Mouse (Mus musculus) heart, adult 2 months (tissue): ENCODE data around the gene Pik3r2. TPM values are rescaled to one million over a fixed set of nuclear protein-coding genes. Genes with fewer than 3 reads are reported as not detected.

Experiments
- DNase-seq, 2 experiments: peaks; one replicate each; pipeline ENCODE4 v3.0.0; 2021
- H3K27ac ChIP-seq: fragments of 200-600 bp; 2 replicates; pipeline ENCODE4 v1.8.1; 2022
- H3K27me3 ChIP-seq: fragments of 200-500 bp; 2 replicates; pipeline ENCODE4 v1.6.1; 2012; ENCODE audit warnings: mild to moderate bottlenecking, low read length, inconsistent platforms, mixed read lengths; ENCODE audit not compliant: control insufficient read depth, insufficient read depth
- H3K36me3 ChIP-seq: fragments of 200-500 bp; 2 replicates; pipeline ENCODE4 v1.6.1; 2012; ENCODE audit warnings: low read length, inconsistent platforms; ENCODE audit not compliant: control insufficient read depth, insufficient read depth
- H3K4me1 ChIP-seq: fragments of 200-500 bp; 2 replicates; pipeline ENCODE4 v1.6.1; 2011; ENCODE audit warnings: low read length; ENCODE audit not compliant: control insufficient read depth, insufficient read depth
- H3K4me3 ChIP-seq: fragments of 200-600 bp; 2 replicates; pipeline ENCODE4 v1.8.1; 2022
- H3K79me2 ChIP-seq: fragments of 200-500 bp; replicated peaks from 2 replicates; pipeline ENCODE4 v1.6.1; 2012; ENCODE audit warnings: mild to moderate bottlenecking, inconsistent platforms, low read length, moderate library complexity, mixed read lengths; ENCODE audit not compliant: control insufficient read depth, insufficient read depth
- H3K9ac ChIP-seq: fragments of 200-500 bp; 2 replicates; pipeline ENCODE4 v1.6.1; 2012; ENCODE audit warnings: low read depth, mild to moderate bottlenecking, control low read depth, inconsistent platforms, low read length, mixed read lengths
- CTCF ChIP-seq: fragments of 200-600 bp; IDR thresholded peaks from 2 replicates; pipeline ENCODE4 v1.8.1; 2022; ENCODE audit warnings: antibody characterized with exemption, mild to moderate bottlenecking, moderate library complexity
- EP300 ChIP-seq: fragments of 200-500 bp; IDR thresholded peaks from 2 replicates; pipeline ENCODE4 v1.6.1; 2011; ENCODE audit warnings: low read depth, low read length, control low read depth; ENCODE audit not compliant: insufficient read depth
- POLR2A ChIP-seq: fragments of 200-500 bp; IDR thresholded peaks from 2 replicates; pipeline ENCODE4 v1.6.1; 2011; ENCODE audit warnings: mild to moderate bottlenecking, low read depth, low read length, control low read depth; ENCODE audit not compliant: insufficient read depth
- WGBS: fragments of 180-500 bp; shearing (Covaris S2); methylation state at CpG from one replicate; pipeline ENCODE4 v1.1.7; 2018; 5-methylcytosine and 5-hydroxymethylcytosine counted together
- intact Hi-C: fragments of 180-260 bp; cut with DNase I; formaldehyde crosslinking; loops from one replicate; pipeline ENCODE4 v1.15.1; 2025
- polyA plus RNA-seq: library from polyadenylated mRNA; depleted of rRNA; stranded (reverse); fragments of >200 nt; gene quantifications from 2 replicates; pipeline ENCODE4 v1.2.3, GENCODE M21; 2012
- total RNA-seq, 2 experiments: library from RNA; stranded (reverse); gene quantifications; 2 replicates each; pipeline ENCODE4 v1.2.3; 2021

Pik3r2 gene
- total and polyA plus RNA-seq, 3 experiments = 22.0 to 45.5 (median 22.4) TPM

DNA sequence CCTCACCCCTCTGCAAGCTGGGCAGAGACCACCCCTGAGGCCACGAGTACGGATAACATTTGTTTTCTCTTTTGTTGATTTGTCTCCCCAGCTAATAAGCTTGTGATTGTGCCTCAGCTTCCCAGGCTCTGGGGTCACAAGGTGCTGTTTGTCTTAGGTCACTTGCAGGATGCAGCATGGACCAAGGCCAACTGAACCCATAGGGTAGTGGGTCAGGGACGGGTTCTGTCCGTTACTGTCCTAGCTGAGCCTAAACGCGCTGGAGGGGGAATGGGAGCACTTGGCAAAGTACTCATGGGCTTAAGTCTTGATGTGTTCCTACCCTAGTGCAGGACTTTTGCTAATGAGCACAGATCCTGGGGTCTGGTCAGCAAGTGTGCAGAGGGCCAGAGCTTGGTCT, 9.0 kb downstream of the Pik3r2 start:
- Histone ChIP-seq H3K4me3 (no peak overlapping the region), H3K27me3 (no peaks in the 10 kb centered on the region), H3K36me3 (no peaks in the 10 kb centered on the region), H3K79me2 (no peaks in the 10 kb centered on the region; the same call in 1 of the 2 replicates), H3K4me1 (peaks cover 6% of the 10 kb centered on the region), H3K27ac (no peak overlapping the region), H3K9ac (no peak overlapping the region)
- intact Hi-C loops = loop anchor here (2.0 kb wide), 1 partner anchor 73 kb away; no protein-coding TSS in a partner anchor
- TF ChIP-seq CTCF = no peak
- no peak for TF ChIP-seq EP300
- TF ChIP-seq POLR2A = no peak
- 79% methylated on average over 6 of the region's 6 CpGs for WGBS
- no peak for DNase-seq

DNA sequence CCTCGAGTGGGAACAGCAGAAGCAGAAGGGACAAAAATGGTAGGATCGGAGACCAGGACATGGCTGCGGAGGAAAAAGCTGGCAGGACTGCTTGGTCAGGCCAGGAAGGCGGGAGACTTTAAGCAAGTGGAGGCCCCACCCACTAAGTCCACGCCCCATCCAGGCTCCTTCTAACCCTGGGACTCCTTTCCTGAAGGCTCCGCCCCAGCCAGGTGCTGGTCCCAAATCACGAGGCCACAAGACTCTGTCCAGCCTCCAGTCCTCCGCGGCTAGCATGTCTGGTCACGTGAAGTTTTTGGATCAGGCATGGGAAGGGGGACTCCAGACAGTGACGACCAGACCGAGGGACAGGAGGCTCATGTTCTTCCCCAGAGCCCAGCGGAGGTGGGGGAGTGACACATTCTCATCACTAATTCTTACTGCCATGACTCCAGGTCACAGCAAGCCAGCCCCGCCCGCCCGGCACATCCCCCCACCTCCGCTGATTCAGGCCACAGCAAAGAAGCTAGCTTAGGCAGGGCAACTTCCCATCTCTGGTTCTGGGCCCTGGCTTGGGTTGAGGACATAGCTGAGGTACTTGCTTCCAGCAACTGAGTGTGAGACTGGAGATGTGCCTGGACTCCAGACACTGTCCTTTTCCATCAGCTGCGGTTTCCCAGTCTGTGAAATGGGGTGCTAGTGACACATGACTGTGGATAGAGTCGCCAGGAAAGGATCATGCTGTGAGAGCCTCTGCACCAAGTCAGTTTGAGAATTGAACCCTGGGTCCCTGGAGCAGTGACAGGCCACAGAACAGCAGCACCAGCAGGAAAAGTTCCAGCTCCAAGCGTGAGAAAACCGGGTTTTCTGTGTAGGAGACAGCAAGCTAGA, 9.7 kb downstream of the Pik3r2 start:
- no peaks in the 10 kb centered on the region for H3K27me3 ChIP-seq
- WGBS = 12% methylated on average over 21 of the region's 21 CpGs
- no peaks in the 10 kb centered on the region for H3K36me3 ChIP-seq
- peak overlapping the region; percentile 41 for H3K9ac ChIP-seq
- intact Hi-C loops = loop anchor here (2.0 kb wide), 1 partner anchor 74 kb away; no protein-coding TSS in a partner anchor
- H3K4me1 ChIP-seq = peaks cover 6% of the 10 kb centered on the region
- peak; percentile 78 to 80 for DNase-seq
- peak overlapping the region; percentile 51 for H3K4me3 ChIP-seq
- TF ChIP-seq POLR2A (peak; percentile 77), CTCF (no peak)
- H3K79me2 ChIP-seq = no peaks in the 10 kb centered on the region
- peak overlapping the region; percentile 62 for H3K27ac ChIP-seq

DNA sequence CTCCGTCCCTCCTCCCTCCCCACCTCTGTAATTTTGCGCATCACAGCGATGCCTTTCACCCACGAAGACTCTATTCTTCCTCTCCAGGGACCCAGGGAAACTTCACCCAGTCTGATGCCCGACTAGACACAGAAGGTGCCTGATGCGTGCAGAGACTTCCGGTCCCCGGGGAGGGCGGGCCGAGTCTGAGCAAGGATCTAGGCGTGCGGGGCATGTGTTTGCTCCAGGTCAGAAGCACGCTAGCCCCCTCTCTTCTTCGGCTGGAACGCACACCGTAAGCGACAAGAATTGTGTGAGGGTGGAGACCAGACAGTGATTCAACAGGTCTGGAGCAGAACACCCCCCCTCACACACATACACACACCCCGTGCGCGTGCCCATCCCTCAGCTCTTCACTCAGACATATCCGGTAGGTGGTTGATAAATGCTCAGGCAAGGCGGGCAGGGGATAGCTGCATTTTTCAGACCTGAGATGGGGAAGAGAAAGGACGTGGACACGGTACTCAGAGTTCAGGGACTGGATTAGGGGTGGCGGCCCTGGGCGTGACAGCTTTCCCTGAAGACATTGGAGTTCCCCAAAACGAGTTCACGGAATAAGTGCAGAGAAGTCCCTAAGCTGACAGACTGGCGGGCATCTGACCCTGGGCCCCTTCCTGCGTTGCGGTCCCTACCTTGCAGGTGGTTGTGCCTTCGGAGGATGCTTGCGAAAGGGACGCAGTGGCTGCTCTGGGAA, 10.5 kb downstream of the Pik3r2 start:
- intact Hi-C loops = loop anchor here (2.0 kb wide), 1 partner anchor 75 kb away; no protein-coding TSS in a partner anchor
- peak; percentile 68 to 73 for DNase-seq
- Histone ChIP-seq H3K79me2 (no peaks in the 10 kb centered on the region), H3K27ac (peak overlapping the region; percentile 62), H3K9ac (peak overlapping the region; percentile 41), H3K36me3 (no peaks in the 10 kb centered on the region), H3K4me3 (peak overlapping the region; percentile 51), H3K27me3 (no peaks in the 10 kb centered on the region), H3K4me1 (peaks cover 7% of the 10 kb centered on the region)
- WGBS = 5% methylated on average over 34 of the region's 34 CpGs
- TF ChIP-seq EP300 (no peak), POLR2A (no peak), CTCF (no peak)

DNA sequence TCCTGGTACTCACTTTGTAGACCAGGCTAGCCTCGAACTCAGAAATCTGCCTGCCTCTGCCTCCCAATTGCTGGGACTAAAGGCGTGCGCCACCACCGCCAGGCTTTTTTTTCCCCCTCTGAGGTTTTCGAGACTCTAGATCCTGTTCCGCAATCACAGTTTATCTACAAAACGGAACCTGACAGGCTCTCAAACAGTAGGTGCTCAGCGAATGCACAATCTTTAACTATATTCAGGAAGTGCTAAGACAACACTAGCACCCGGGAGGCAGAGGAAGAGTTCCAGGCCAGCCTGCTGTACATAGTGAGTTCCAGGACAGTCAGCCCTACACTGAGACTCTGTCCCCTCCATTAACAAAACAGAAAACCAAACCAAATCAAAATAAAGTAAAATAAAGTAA, 11.2 kb downstream of the Pik3r2 start:
- Histone ChIP-seq H3K36me3 (no peaks in the 10 kb centered on the region), H3K27ac (no peak overlapping the region; the same call in 1 of the 2 replicates), H3K4me3 (peak overlapping the region; percentile 51), H3K79me2 (no peaks in the 10 kb centered on the region), H3K4me1 (peaks cover 7% of the 10 kb centered on the region), H3K9ac (no peak overlapping the region), H3K27me3 (no peaks in the 10 kb centered on the region)
- intact Hi-C loops = no loop called here
- DNase-seq = no peak
- 65% methylated on average over 9 of the region's 9 CpGs for WGBS
- no peak for TF ChIP-seq CTCF
- no peak for TF ChIP-seq POLR2A
- TF ChIP-seq EP300 = no peak

DNA sequence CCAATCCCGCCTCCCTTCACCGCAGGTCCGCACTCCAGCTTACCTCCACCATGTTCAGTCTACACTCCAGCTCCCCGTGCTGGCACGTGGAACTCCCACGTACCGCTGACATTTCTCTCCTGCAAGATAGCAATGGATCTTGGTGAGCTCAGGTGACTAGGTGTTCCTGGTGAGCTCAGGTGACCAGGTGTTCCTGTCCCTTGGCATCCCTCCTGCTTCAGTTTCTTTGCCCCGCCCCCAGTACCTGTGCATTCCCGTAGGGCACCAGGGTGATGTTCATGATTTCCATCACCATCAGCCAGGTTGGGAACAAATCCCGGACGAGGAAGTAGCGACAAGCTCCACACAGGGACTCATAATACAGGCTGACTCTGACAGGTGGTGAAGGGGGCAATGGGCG, 11.8 kb downstream of the Pik3r2 start:
- H3K79me2 ChIP-seq = no peaks in the 10 kb centered on the region
- H3K4me1 ChIP-seq = peaks cover 11% of the 10 kb centered on the region
- intact Hi-C loops = no loop called here
- TF ChIP-seq EP300 (no peak), POLR2A (no peak), CTCF (no peak)
- WGBS = 92% methylated on average over 13 of the region's 13 CpGs
- DNase-seq = no peak
- H3K36me3 ChIP-seq = no peaks in the 10 kb centered on the region
- H3K9ac ChIP-seq = no peak overlapping the region
- no peak overlapping the region for H3K4me3 ChIP-seq
- H3K27me3 ChIP-seq = no peaks in the 10 kb centered on the region
- H3K27ac ChIP-seq = no peak overlapping the region
